Mouse (Mus musculus): ENCODE data around the gene Zbtb7a.

Gene Zbtb7a

DNA sequence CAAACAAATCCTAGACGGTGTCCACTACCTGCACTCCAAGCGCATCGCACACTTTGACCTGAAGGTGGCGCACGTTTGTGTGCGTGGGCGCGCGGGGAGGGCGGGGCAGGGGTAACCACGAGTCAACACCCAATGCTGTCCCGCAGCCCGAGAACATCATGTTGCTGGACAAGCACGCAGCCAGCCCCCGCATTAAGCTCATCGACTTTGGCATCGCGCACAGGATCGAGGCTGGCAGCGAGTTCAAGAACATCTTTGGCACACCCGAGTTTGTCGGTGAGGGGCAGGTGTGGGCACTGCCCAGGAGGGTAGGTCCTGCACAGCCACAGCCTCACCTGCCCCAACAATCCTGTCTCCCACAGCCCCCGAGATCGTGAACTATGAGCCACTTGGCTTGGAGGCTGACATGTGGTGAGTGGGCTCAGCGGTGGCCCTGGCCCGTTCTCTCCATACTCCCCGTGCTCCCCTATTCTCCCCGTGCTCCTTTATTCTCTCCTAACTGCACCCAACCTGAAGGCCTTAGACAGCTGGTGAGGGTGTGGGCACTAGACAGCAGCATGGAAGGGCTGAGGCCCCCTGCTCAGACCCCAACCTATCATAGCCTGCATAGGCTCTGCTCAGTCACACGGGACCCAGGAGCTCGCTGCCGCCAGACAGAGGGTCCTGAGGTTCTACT, 55.4 kb downstream of the Zbtb7a start:
- DNase-seq (ENCODE audit: low spot score): peak; percentile 55

- DNase-seq (ENCODE audit: low spot score): no peak
Observed at GRCm38 (mm10) chr10:81190912-81191321, 55.9 kb downstream of the Zbtb7a start.

GRCm38 (mm10) chr10:81191342-81191982, 56.4 kb downstream of the Zbtb7a start:
- no peak for DNase-seq (ENCODE audit: low spot score)

DNA sequence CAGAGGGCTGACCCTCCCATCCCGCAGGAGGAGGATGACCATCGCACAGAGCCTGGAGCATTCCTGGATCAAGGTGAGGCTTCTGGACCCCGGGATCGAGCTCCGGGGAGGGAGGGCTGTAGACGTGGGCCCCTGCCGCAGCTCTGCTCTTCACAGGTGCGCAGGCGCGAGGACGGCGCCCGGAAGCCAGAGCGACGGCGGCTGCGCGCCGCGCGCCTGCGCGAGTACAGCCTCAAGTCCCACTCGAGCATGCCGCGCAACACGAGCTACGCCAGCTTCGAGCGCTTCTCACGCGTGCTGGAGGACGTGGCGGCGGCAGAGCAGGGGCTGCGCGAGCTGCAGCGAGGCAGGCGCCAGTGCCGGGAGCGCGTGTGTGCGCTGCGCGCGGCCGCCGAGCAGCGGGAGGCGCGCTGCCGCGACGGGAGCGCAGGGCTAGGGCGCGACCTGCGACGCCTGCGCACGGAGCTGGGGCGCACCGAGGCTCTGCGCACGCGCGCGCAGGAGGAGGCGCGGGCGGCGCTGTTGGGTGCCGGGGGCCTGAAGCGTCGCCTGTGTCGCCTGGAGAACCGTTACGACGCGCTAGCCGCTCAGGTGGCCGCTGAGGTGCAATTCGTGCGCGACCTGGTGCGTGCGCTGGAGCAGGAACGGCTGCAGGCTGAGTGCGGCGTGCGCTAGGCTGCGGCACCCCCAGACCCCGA, 57.4 kb downstream of the Zbtb7a start:
- DNase-seq (ENCODE audit: low spot score): peak; percentile 84

GRCm38 (mm10) chr10:81192968-81193501, 58.0 kb downstream of the Zbtb7a start:
- peak; percentile 53 for DNase-seq (ENCODE audit: low spot score)

DNA sequence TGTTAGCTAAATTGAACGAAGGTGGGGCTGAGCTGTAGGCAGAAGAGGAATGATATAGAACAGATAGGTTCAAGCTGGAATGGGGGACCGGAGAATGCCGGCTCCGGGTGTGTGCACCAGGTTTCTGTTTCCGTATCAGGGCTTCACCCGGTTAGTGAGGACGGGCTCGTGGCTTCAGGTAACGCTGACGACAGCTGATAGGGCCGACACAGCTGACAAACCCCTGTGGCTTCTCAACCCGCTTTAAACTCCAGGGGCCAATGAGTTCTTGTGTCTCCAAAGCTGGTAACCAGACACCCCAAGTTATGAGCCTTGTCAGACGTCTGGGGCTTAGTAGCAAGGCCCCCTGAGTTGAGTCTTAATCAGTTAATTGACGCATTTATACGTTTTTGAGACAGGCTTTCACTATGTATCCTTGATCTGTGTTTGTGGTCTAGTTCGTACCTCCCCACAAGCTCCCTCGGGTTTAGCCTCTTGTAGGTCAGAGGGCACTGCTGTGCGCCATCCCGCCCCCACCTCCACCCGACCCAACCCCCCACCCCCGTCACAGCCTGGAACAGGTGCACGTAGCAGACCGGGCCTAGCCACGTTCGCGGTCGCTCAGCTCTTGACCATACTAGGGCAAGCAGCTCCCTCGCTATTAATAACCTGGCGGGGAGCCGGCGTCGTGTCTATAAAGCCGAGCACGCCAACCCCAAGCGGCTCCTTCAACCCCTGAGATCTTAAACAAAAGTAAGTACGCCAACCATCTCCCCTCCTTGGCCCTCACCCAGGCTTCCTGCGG, 59.2 kb downstream of the Zbtb7a start:
- no peak for DNase-seq (ENCODE audit: low spot score)

DNA sequence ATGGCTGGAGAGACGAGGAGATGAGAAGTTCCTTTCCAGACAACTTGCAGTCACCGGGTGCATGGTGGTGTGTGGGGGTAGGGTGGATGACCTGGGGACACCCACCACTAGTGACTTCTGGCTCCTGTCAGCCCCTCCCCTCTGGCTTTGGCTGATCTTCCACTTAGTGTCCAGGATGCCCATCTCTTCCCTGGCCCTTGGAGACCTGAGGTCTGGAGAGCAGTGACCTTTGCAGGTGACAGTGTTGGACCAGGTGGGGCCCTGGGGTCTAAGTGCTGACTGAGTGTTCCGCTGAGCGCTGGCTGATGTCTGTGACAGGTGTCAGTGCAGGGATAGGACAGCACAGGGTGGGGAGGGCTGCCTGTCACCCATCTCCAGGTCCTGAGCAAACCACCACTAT, 60.3 kb downstream of the Zbtb7a start:
- DNase-seq (ENCODE audit: low spot score): no peak

GRCm38 (mm10) chr10:81196470-81197065, 61.5 kb downstream of the Zbtb7a start:
- DNase-seq (ENCODE audit: low spot score): no peak

GRCm38 (mm10) chr10:81197305-81197704, 62.3 kb downstream of the Zbtb7a start:
- no peak for DNase-seq (ENCODE audit: low spot score)

DNA sequence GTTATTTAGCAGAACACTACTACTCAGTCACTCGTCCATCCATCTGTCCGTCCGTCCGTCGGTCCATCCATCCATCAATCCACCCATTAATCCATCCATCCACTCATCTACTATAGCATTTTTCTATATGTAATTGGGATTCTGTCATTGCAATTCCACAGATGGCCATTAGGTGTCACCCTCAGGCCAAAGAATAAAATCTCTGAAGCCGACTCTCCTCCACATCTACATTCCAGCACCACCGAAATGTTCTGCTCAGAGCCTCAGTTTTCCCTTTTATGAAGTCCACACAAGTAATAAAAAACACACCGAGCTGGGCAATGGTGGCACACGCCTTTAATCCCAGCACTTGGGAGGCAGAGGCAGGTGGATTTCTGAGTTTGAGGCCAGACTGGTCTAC, 63.2 kb downstream of the Zbtb7a start:
- peak; percentile 90 for DNase-seq (ENCODE audit: low spot score)

GRCm38 (mm10) chr10:81198990-81199389, 64.0 kb downstream of the Zbtb7a start:
- no peak for DNase-seq (ENCODE audit: low spot score)

DNA sequence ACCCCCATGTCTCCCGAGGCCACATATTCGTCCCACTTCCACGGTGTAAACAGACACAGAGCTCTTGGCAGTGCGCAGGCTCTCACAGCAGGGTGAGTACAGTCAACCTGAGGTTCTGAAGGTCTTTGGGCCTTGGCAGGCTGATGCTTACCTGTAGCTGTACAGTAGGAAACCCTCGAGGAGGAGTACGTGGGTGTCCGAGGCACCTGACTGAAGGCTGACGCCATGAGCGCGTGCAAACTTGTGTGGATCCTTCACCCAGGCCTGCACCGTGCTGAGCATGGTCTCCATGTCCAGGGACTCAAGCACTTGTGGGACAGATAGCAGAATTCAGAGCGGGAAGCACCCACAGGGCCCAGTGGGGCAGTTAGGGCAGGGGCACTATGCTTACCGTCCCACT, 65.1 kb downstream of the Zbtb7a start:
- DNase-seq (ENCODE audit: low spot score): no peak

DNA sequence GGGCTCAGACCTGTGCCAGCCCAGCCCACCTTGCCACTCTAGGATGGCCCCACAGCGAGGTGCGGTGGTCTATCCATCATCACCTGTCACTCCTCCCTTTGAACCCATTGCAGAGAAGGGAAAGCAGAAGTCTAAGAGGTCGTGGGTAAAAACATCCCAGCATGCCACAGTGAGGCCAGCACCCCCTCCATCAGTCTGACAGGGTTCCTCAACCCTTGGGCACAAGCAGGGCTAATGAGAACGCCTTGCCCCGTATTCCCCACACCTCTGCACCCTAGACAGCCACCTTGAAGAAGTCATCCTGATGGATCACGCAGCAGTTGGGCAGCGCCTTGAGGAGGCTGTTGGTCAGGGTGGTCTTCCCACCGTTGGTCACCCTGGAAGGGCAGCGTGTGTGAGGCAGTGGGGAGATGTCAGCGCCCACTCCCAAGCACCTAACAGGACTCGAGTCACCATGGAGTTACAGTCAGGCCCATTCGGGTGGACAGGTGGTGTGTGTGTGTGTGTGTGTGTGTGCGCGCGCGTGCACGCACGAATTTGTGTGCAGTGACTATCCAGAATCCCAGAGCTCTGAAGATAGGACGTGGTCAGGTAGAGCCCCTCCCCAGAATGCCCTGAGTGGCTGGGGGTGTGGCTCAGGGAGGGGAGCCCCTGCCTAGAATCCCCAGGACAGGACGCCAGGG, 65.7 kb downstream of the Zbtb7a start:
- no peak for DNase-seq (ENCODE audit: low spot score)

- DNase-seq (ENCODE audit: low spot score): no peak
Observed at GRCm38 (mm10) chr10:81201807-81202758, 67.1 kb downstream of the Zbtb7a start, which contains the start of gene Nmrk2. TSS of gene Nmrk2 (minus strand) at chr10:81202051.

All from embryo, embryonic 10.5 days (tissue).